In genomic region chr6:26764727-26765126, GRCm38 (mm10) we compare ENCODE assay signal across 16 mouse cellular contexts.
"Had no signal": no experiment of that assay in that cellular context is flagged by ENCODE, and none has a peak within 500 bp of the region (broad histone marks: within the 10 kb centered on the region; RNA-seq: fewer than 3 reads in every experiment).

No protein-coding gene starts in this region.

- H3K9ac ChIP-seq: kidney, embryonic 15.5 days; liver, embryonic 13.5 days; lung, embryonic 14.5 days; midbrain, embryonic 12.5 days; midbrain, embryonic 15.5 days; neural tube, embryonic 12.5 days; neural tube, embryonic 15.5 days had no signal

- H3K4me3 ChIP-seq: kidney, embryonic 15.5 days; liver, embryonic 13.5 days; midbrain, embryonic 12.5 days; midbrain, embryonic 15.5 days; neural tube, embryonic 12.5 days; neural tube, embryonic 15.5 days had no signal

- H3K9me3 ChIP-seq: kidney, embryonic 15.5 days; liver, embryonic 13.5 days; midbrain, embryonic 12.5 days; midbrain, embryonic 15.5 days; neural tube, embryonic 12.5 days; neural tube, embryonic 15.5 days had no signal

- H3K27me3 ChIP-seq: kidney, embryonic 15.5 days; liver, embryonic 13.5 days; midbrain, embryonic 12.5 days; midbrain, embryonic 15.5 days; neural tube, embryonic 12.5 days; neural tube, embryonic 15.5 days had no signal

- ATAC-seq: lung, postnatal 0 days; midbrain, embryonic 15.5 days had no signal

- H3K4me2 ChIP-seq: kidney, embryonic 15.5 days; liver, embryonic 13.5 days; lung, embryonic 14.5 days; midbrain, embryonic 12.5 days; midbrain, embryonic 15.5 days; neural tube, embryonic 12.5 days; neural tube, embryonic 15.5 days had no signal

- DNase-seq: kidney, adult 8-10 months; kidney, postnatal 10 days; kidney, postnatal 36 days; liver, embryonic 13.5 days; lung, embryonic 14.5 days; retina, postnatal 1 day; thymus, adult 2 months; thymus, postnatal 14 days; thymus, postnatal 4 days had no signal

- H3K36me3 ChIP-seq: kidney, embryonic 15.5 days; liver, embryonic 13.5 days; midbrain, embryonic 12.5 days; midbrain, embryonic 15.5 days; neural tube, embryonic 12.5 days; neural tube, embryonic 15.5 days had no signal

- H3K4me1 ChIP-seq: kidney, embryonic 15.5 days; liver, embryonic 13.5 days; midbrain, embryonic 12.5 days; midbrain, embryonic 15.5 days; neural tube, embryonic 12.5 days; neural tube, embryonic 15.5 days had no signal

- H3K27ac ChIP-seq: kidney, embryonic 15.5 days; liver, embryonic 13.5 days; midbrain, embryonic 12.5 days; midbrain, embryonic 15.5 days; neural tube, embryonic 12.5 days; neural tube, embryonic 15.5 days; stomach, postnatal 0 days had no signal
